Mouse (Mus musculus) urinary bladder, postnatal 36 days (tissue): Measurements from ENCODE around the gene 5330417C22Rik.
"Not testable (repeated sequence)": the region's sequence is repeated elsewhere in the genome, so short reads cannot be mapped to it uniquely, and the experiment has no call there.

Experiments used
- DNase-seq, 2 experiments: peaks; one replicate each; pipeline ENCODE4 v3.0.0; 2022; ENCODE audit warnings: low spot score in 2 of 2, mixed read lengths in 1 of 2

5330417C22Rik gene

GRCm38 (mm10) chr3:108533114-108533885, 3.0 kb downstream of the 5330417C22Rik start:
- peak; percentile 55 to 62 for DNase-seq

GRCm38 (mm10) chr3:108528489-108528888, 7.8 kb downstream of the 5330417C22Rik start:
- DNase-seq, result no peak

GRCm38 (mm10) chr3:108523415-108523814, 12.9 kb downstream of the 5330417C22Rik start:
- DNase-seq, result no peak

GRCm38 (mm10) chr3:108518276-108518675, 18.1 kb downstream of the 5330417C22Rik start:
- DNase-seq, result no peak

GRCm38 (mm10) chr3:108513465-108513864, 22.9 kb downstream of the 5330417C22Rik start:
- DNase-seq, result no peak

GRCm38 (mm10) chr3:108510716-108511483, 25.4 kb downstream of the 5330417C22Rik start:
- DNase-seq, result no peak

- DNase-seq, result no peak
Observed at GRCm38 (mm10) chr3:108510156-108510555, 26.2 kb downstream of the 5330417C22Rik start.

GRCm38 (mm10) chr3:108508745-108509474, 27.4 kb downstream of the 5330417C22Rik start:
- no peak for DNase-seq

- DNase-seq, result no peak
Observed at GRCm38 (mm10) chr3:108503908-108504307, 32.4 kb downstream of the 5330417C22Rik start.

GRCm38 (mm10) chr3:108501411-108501810, 34.9 kb downstream of the 5330417C22Rik start:
- not testable (repeated sequence) for DNase-seq

GRCm38 (mm10) chr3:108499826-108500225, 36.5 kb downstream of the 5330417C22Rik start:
- DNase-seq, result no peak

GRCm38 (mm10) chr3:108497602-108498001, 38.7 kb downstream of the 5330417C22Rik start:
- DNase-seq, result no peak

- no peak for DNase-seq
Observed at GRCm38 (mm10) chr3:108495486-108495885, 40.9 kb downstream of the 5330417C22Rik start.

GRCm38 (mm10) chr3:108494861-108495474, 41.4 kb downstream of the 5330417C22Rik start:
- no peak for DNase-seq

GRCm38 (mm10) chr3:108489968-108490367, 46.4 kb downstream of the 5330417C22Rik start:
- no peak for DNase-seq

GRCm38 (mm10) chr3:108484749-108485148, 51.6 kb downstream of the 5330417C22Rik start:
- DNase-seq, result no peak

GRCm38 (mm10) chr3:108478800-108479199, 57.5 kb downstream of the 5330417C22Rik start:
- DNase-seq, result no peak

- DNase-seq, result peak; percentile 17 to 78
Observed at GRCm38 (mm10) chr3:108476761-108477619, 59.3 kb downstream of the 5330417C22Rik start.

GRCm38 (mm10) chr3:108475496-108475895, 60.8 kb downstream of the 5330417C22Rik start:
- no peak for DNase-seq

- DNase-seq, result no peak
Observed at GRCm38 (mm10) chr3:108474969-108475368, 61.4 kb downstream of the 5330417C22Rik start.

- DNase-seq, result no peak
Observed at GRCm38 (mm10) chr3:108467760-108468159, 68.6 kb downstream of the 5330417C22Rik start.
